Mouse (Mus musculus): ENCODE measurements around the gene Faim.
A peak's percentile ranks its signal among the peaks of the same experiment; 100 is the strongest.

The Faim gene

DNA sequence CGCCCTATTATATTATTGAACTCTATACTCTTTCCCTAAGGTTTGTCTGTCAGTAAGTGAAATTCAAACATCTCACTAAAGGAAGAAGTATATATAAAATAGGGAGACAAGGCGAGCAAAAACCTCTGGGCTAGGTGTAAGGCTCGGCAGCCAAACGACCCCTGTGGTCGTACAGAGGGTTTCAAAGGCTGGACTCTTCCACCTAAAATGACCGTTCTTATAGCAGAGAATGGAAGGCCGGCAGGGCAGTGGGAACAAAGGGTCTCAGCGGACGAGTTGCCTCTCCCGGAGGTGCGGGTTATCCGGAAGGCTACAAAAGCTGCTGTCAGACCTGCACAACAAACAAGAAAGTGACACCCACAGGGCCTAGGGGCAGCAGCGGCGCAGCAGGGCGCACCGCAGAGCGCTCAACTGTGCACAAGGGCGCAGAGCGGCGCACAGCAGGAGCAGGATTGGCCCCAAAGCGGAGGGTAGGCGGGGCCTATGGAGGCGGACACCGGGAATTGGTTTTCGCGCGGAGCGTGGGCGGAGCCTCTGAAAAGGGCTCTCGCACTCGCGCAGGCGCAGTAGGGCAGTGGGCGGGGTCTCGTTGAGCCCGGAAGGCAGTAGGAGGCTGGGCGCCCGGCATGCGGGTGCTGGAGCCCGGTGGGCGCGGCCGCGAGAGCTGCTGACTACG, at the start of gene Faim:
Faim (plus strand) TSS at position 574 of the 676 bp plus-strand sequence.
- DNase-seq (ENCODE audit: low read depth, low spot score) = peak; percentile 99

DNA sequence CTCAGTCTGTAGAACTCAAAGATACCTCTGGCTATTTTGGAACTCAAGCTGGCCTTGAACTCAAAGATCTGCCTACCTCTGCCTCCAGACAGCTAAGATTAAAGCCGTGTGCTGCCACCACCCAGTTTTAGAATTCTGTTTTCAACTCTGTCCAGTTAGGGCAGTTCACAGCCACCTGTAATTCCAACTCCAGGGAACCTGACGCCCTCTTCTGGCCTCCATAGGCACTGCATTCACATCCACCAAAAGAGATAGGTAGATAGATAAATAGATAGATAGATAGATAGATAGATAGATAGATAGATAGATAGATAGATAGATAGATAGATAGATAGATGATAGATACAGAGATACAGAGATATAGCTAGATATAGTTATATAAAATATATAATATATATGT, 46.9 kb upstream of the Faim start:
- DNase-seq (ENCODE audit: low read depth, low spot score) = no peak

DNA sequence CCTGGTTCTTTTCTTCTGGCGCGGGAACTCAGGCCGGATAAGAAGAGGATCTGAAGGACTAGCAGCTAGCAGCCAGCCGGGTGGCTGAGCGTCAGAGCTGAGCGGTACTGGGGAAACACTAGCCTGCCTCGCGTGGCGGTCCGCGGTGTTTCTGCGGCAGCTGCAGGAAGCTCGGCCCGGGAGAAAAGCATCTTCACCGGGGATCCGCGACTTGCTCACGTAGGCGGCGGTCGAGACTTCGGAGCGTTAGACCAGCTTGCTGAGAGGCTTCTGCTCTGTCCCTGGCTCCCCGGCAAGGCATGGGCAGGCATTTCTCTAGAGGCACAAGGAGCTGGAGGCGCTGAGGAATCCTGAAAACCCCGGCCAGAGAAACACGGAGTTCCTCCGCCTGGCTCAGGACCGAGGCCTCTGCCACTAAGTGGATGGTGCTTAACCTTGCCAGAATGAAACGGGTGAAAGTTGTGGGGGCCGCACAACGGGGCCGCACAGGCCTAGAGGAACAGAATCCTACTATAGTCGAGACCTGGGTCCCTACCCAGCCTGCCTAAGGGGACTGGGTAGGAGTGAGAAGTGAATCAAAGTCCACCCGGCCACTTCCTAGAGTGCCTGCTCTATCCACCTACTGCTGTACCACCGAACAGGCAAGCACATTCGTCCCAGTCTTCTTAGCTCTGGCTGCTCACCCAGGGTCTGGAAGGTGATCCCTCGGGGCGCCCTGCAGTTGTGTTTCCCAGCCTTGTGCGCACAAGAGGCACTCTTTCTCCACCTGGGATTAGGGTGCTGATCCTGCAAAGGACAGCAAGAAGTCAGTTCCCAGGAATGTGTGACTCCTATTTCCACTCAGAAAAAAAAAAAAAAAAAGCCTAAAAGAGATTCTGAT, 33.8 kb upstream of the Faim start:
- no peak for DNase-seq (ENCODE audit: low read depth, low spot score)

DNA sequence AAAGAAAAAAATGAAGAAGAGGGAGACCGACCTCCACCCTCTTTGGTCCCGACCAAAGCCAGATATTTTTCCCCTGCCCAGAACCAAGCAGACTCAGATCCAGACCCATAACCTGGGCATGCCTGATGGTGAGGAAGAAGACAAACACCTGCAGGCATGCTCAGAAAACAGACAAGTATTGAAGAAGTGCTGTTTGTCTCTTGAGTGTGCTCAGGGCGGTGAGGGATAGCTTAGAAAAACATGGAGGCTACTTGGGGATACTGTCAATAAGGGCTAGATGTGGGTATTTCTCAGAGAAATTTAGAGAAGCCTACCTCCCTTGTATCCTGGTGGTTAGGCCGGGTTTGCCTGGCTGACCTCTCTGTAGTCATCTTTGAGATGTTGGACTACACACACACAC, 32.9 kb upstream of the Faim start:
- no peak for DNase-seq (ENCODE audit: low read depth, low spot score)

DNA sequence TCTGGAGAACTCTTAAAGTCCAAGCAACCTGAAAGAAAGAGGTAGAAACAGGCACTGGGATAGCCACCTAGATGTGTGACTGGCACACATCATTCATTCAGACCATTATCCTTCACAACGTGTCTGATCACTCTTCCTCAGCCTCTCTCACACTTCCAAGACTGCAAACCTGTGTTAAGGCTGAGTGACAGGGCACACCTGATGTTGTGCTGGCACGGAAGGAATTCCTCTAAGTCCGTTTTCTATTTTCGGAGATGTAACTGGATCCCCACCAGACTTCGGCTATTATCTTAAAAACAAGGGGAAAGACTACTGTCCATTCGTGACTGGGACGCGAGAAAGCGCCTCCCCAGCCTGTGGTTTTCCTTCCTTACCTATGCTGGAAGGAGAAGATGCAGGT, 32.3 kb upstream of the Faim start:
- no peak for DNase-seq (ENCODE audit: low read depth, low spot score)

DNA sequence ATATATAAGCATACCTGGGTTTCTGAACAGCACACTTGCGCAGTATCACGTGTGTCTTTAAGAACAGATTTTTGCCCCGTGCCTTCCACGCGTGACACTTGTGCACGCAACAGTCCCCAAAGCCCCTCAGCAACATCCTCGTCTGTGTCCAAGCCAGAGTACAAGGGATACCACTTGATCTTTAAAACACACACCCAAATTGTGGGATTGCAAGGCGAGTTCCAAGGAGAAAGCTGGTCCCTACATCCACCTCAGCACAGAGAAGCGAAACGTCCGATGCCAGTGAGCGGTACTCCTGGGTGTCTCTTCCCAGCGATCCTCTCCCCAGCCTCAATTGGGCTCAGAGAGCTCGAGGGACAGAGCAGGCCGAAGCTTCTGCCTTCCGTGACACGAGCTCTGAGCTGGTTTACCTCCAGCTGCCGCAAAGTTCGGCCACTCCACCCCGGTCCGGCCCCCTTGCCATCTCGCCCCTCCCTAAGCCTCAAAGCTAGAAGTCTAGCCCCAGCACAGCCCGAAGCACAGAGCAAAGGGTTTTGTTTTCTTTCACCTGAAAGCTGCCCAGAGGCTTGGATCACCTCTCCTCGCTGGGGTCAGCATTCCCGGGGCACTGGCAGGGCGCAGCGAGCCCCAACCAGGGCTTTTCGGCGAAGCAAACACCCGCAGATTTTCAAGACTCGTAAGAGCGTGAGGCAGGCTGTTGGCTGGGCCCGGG, 31.6 kb upstream of the Faim start:
- DNase-seq (ENCODE audit: low read depth, low spot score) = no peak

DNA sequence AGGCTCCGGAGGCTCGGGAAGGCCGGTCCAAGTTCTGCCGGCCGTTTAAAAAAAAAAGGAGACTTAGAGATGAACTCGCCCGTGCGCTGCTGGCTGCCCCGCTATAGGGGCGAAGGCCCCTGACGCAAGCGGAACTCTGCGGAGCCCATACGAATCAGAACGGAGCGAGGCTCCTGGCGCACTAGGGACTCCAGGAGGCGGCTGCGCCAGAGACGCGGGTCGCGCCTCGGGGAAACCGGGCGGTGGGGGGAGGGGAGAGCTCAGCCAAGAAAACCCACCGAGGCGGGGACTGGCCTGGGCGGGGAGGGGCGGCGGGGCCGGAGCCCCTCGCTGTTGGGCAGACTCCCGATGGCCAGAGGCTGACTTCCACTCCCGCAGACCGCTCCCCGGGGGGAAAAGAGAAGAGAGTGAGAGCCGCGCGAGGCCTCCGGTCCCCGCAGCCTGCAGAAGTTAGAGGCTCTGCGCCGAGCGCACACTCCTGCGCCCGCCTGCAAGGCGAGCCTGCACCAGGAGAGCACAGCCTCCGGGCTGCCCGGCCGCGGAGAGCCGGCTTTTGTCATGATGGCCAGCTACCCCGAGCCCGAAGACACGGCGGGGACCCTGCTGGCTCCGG, 31.0 kb upstream of the Faim start, which contains the start of gene Foxl2:
Foxl2 (plus strand) TSS at position 186 of the 613 bp plus-strand sequence.
- DNase-seq (ENCODE audit: low read depth, low spot score) = no peak

DNA sequence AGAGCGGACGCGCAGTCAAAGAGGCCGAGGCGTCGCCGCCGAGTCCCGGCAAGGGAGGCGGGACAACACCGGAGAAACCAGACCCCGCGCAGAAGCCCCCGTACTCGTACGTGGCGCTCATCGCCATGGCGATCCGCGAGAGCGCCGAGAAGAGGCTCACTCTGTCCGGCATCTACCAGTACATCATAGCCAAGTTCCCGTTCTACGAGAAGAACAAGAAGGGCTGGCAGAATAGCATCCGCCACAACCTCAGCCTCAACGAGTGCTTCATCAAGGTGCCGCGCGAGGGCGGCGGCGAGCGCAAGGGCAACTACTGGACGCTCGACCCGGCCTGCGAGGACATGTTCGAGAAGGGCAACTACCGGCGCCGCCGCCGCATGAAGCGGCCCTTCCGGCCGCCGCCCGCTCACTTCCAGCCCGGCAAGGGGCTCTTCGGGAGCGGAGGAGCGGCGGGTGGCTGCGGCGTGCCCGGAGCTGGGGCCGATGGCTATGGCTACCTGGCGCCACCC, 30.4 kb upstream of the Faim start:
- DNase-seq (ENCODE audit: low read depth, low spot score) = no peak

DNA sequence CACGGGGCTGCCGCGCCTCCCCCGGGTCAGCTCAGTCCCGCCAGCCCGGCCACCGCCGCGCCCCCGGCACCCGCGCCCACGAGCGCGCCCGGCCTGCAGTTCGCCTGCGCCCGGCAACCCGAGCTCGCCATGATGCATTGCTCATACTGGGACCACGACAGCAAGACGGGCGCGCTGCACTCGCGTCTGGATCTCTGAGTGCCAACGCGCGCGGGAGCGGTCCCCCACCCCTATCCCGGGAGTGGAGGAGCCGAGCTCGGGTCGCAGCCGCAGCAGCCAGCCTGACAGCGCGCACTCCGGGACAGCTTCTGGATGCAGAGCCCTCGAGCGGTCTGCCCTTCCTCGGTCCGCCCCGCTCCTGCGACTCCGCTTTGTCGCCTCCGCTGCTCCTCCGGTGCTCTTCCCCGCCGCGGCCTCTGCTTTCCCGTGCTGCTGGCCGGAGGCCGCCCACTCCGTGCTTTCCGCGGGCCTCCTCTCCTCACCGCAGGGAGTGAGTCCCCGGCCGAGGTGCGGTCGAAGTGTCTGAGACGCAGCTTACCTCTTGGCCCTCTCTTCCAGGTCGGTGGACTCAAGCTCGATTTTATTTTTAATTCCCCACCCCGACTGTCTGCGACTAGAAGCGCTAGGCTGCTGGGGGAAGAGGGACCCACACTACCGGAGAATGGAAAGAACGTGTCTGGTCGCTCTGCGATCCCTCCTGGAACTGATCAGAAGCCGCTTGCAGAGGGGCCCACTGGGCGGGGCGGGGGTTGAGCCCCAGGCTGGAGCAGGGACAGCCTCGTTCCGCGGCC, 29.4 kb upstream of the Faim start:
- no peak for DNase-seq (ENCODE audit: low read depth, low spot score)

DNA sequence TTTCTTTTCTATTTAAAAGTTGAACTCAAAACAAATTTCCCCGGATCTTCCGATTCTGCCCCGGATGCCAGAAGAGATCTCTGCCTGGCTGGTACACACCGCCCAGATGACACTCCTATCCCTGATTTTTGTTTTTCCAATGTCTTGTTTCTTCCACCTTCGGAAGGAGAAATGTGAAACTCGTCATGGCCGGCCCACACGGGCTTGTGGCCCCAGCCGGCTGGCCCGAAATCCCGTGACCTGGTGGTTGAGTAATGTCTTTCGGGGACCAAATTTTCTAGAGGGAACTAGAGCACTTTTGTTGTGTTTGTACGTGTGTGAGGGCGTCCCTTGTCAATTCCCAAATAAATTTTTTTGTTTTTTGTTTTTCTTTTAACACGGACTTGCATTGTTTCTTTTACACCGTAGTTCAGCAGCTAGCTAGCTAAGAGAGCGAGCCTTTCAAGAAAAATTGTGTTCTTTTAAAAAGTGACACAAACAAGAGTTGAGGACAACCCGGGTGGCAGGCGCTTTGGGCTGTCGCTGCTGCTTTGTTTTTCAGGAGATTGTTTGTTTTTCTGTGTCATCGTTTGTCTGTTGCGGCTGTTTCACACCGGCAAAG, 28.3 kb upstream of the Faim start:
- no peak for DNase-seq (ENCODE audit: low read depth, low spot score)

DNA sequence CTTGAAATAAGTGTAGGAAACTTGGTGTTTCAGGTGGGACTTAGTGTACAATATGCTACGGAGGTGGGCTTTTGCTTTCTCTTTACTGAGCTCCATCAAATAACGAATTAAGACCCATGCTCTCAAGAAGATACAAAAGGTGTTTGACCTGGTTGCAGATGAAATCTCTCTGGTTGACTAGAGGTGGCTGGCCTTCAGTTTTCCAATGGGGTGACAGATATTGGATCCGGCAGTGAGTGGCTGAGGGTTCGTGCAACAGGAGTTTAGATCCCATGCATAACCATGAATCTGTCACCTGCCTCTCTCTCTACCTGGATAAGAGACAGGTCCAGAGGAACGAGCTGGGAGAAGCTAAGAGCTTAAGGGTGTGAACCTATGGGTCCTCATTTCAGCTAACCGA, 27.5 kb upstream of the Faim start:
- no peak for DNase-seq (ENCODE audit: low read depth, low spot score)

DNA sequence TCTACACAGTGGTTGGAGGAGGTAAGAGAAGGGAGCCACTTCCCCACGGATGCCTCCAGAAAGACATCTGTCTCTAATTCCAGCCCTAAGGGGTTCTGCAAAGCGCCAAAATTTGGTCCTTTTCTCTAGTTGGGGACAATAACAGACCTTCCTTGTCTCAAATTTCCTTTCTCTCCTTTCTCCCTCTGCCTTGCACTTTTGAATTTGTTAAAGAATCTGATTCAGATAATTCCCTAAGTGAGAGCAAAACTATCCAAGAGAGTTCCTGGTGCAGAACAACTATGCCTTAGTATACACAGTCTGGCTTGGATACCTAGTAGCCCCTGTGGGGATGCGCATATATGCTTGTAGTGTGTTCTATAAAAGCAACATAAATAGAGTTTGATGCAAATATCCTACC, 26.3 kb upstream of the Faim start:
- no peak for DNase-seq (ENCODE audit: low read depth, low spot score)

DNA sequence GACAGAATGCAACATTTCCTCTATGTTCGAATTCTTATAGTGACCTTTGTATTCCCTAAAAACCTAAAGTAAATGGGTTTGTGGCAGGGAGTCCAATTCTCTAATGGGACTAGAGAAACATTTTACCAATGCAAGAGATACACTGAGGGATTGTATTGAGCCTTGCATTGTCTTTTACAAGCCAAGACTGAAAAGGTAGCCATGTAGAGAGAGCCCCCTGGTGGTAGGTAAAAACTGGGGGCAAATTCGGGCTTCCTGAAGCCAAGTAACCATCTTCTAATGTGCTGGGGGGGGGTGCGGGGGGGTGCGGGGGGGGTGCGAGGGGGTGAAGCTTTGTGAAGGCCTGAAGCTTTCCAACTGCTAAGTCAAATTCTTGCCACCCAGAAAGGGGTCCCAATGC, 25.8 kb upstream of the Faim start:
- no peak for DNase-seq (ENCODE audit: low read depth, low spot score)

DNA sequence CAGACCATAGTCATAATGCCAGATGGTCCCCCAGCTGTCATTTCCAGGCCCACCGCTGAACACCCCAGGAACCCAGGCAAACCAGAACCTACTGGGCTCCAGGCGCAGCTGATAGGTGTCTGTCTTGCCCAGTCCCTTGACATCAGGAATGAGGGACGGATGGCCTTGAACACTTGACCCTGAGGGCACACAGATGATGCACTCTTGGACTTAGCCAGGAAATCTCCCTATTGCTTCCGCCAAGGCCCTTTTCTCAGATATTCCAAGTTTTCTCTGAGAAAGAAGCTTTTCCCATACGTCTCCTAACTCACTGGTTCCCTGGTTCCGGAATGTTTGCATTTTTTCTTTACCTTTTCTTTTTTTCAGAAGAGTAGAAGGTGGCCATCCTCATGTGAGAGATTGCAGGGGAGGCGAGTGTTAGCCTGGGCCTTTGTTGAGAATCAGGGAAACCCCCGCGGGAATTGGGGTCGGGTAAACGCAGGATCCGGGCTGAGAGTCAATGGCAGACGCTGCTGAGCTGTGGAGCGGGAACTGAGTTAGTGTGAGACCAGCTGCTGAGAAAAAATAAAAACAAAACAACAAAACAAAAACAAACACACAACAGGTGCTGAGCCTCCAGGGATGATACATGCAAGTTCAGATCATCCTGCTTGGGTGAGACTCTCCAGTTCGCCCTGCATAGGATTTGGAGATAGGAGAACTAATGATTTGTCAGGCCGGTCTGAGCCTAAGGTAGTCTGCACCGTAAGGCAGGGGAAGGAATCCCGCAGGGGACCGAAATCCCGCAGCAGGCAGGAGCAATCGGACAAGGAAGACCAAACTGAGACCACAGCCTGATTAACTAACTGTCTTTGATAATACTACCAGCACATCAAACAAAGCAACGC, 24.3 kb upstream of the Faim start:
- no peak for DNase-seq (ENCODE audit: low read depth, low spot score)

DNA sequence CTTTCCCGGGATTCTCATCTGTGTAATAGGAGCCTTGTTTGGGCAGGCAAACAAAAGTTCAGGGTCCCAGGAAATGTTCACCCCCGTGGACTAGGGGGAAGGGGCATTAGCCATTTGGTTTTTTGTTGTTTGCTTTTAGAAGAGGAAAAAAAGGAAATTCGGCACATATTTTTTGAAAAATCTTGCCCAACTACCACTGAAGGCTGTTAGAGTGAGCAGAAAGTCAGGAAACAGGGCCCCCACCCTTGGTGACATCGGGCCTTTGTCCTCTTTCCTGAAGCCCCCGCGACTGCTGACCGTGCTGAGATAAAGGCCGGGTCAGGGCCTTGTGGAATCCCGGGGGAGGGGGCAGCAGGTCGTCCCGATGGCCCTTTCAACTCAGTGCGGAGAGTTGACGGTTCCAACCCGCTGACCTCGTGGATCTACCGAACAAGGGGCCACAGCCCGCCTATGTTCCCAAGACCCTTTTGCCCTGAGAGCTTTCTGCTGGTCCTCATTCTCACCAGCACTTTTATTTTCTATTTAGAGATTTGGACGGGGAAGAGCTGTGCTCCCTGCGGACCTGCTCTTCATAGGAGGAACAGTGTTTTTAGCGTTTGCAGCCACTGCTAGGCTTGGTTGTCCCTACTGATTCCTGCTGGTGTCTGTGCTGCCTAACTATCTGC, 23.6 kb upstream of the Faim start:
- no peak for DNase-seq (ENCODE audit: low read depth, low spot score)

DNA sequence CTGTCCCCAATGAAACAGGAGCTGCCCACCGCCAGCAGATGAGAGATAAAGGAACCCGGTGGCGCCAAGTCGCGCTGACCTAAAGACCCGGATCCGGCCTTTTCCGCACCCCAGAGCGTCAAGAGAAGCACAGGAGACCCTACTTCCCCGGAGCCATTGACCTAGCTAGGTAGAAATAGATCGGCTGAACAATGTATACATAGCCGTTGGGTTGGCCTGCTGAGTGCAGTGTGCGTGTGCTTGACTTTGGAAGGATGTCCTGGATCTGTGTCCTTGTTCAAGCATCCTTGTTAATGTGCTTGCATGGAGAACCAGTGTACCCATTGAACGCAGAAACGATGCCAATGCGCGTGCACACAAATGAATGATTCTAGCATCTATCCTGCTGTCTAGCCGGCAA, 22.5 kb upstream of the Faim start:
- no peak for DNase-seq (ENCODE audit: low read depth, low spot score)

DNA sequence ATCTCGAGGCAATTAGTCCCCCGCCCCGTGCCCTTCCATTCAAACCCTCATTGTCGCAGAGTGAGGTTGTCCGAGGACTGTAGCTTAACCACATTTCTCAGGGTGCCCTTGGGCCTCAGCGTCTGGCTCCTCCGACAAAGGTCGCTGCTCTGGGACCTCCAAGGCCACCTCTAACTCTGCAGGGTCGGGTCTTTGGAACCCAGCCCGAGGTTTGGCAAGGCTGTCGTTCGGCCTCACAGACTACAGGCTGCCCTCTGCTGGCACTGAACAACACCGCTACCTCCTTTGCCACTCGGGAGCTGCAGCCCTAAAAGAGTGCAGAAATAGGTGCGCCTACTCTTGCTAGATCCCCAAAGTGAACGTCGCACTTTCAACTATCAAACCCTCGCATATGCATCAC, 21.1 kb upstream of the Faim start:
- DNase-seq (ENCODE audit: low read depth, low spot score) = no peak

DNA sequence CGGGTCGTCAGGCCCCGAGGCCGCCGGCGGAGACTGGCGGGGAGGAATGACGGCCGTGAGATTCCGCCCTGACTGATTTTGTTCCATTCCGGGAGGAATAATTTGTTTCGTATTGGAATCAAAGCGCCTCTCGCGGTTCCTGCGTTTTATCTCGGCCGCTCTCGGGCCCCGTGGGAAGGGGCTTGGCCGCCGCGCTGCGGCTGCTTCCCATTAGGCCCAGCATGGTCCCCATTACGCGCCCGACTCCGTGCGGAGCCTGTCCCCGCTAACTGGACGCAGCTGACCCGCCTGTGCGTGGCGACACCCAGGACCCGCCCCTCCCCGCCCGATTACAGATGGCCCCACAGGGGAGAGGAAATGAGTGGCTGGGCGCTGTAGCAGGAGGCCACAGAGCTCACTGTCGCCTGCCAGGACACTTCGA, 13.1 kb upstream of the Faim start:
- DNase-seq (ENCODE audit: low read depth, low spot score) = no peak

DNA sequence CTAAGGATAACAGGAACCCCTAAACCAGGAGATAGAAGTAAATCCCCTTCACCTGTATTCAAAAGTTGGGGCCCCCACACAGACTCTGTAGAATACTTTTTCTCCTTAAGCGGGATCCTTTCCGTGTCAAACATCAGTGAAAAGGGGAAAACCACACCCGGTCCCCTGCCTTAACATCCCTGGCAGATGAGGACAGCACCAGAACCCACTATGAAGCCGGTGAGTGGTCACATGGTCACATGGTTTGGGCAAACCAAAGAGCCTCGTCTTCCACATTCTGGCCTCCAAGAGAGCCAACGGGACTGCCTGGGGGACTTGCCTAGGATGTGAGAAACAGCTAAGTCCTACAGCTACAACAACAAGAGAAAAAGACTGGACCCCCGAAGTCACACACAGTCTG, 12.6 kb upstream of the Faim start:
- no peak for DNase-seq (ENCODE audit: low read depth, low spot score)
